Mouse (Mus musculus) left cerebral cortex, adult 2 months (tissue): ENCODE results near the gene Olfml2b. TPM values are rescaled to one million over a fixed set of nuclear protein-coding genes. Genes with fewer than 3 reads are reported as not detected.
A peak's percentile ranks its signal among the peaks of the same experiment; 100 is the strongest.

Experiments used
- DNase-seq, 2 experiments: peaks; one replicate each; pipeline ENCODE4 v3.0.0; 2021 to 2022; ENCODE audit warnings: low spot score in 2 of 2, mixed read lengths in 1 of 2; ENCODE audit errors: extremely low spot score in 1 of 2
- H3K27ac ChIP-seq: fragments of 200-600 bp; 2 replicates; pipeline ENCODE4 v1.8.1; 2022
- H3K4me3 ChIP-seq: fragments of 200-600 bp; 2 replicates; pipeline ENCODE4 v1.8.1; 2022
- CTCF ChIP-seq: fragments of 200-600 bp; IDR thresholded peaks from 2 replicates; pipeline ENCODE4 v1.8.1; 2022; ENCODE audit warnings: antibody characterized with exemption, mild to moderate bottlenecking, moderate library complexity
- intact Hi-C: fragments of 180-260 bp; cut with DNase I; formaldehyde crosslinking; loops from one replicate; pipeline ENCODE4 v1.15.1; 2025
- total RNA-seq, 2 experiments: library from RNA; stranded (reverse); gene quantifications; 2 replicates each; pipeline ENCODE4 v1.2.3; 2021

The Olfml2b gene
- total RNA-seq, 2 experiments from 2014 or later, result 2.9 to 3.2 TPM

- TF ChIP-seq CTCF, result no peak
- intact Hi-C loops, result no loop called here
- Histone ChIP-seq H3K4me3 (no peak overlapping the region), H3K27ac (no peak overlapping the region)
- DNase-seq, result no peak
Measured at GRCm38 (mm10) chr1:170721560-170721959, 77.2 kb downstream of the Olfml2b start.

GRCm38 (mm10) chr1:170728524-170728923 lies 84.2 kb downstream of the Olfml2b start:
- TF ChIP-seq CTCF, result no peak
- H3K27ac ChIP-seq, result peak overlapping the region; percentile 18; the same call in 1 of the 2 replicates
- no peak for DNase-seq
- intact Hi-C loops, result no loop called here
- no peak overlapping the region for H3K4me3 ChIP-seq

- intact Hi-C loops, result no loop called here
- DNase-seq, result no peak
- no peak for TF ChIP-seq CTCF
- Histone ChIP-seq H3K4me3 (no peak overlapping the region), H3K27ac (peak overlapping the region; percentile 15; the same call in 1 of the 2 replicates)
Measured at GRCm38 (mm10) chr1:170729267-170729962, 85.1 kb downstream of the Olfml2b start.

- TF ChIP-seq CTCF, result no peak
- H3K27ac ChIP-seq, result peak overlapping the region; percentile 80
- peak in 1 of 2 experiments; percentile 15 for DNase-seq
- no peak overlapping the region for H3K4me3 ChIP-seq
- intact Hi-C loops, result no loop called here
Measured at GRCm38 (mm10) chr1:170731865-170732595, 87.7 kb downstream of the Olfml2b start.

Other genes starting within 250 kb of the Olfml2b start
- 100 to 1,000 TPM; 197 to 233 TPM for gene Nos1ap, start 54.7 kb upstream of the Olfml2b start, total RNA-seq
- gene Atf6, start 223.2 kb downstream of the Olfml2b start, total RNA-seq, result 10 to 100 TPM; 52.7 to 59.5 TPM
- gene Gm26620, start 240.5 kb downstream of the Olfml2b start, total RNA-seq, result under 1 TPM; 0.45 to 0.58 TPM
- 10 to 100 TPM; 14.3 to 15.5 TPM for gene Dusp12, start 241.0 kb downstream of the Olfml2b start, total RNA-seq